Mouse (Mus musculus): ENCODE data around the gene Defb23. TPM values are rescaled to one million over a fixed set of nuclear protein-coding genes. Genes with fewer than 3 reads are reported as not detected.

Gene Defb23
- not detected in 2 replicates for polyA plus RNA-seq (2012; ENCODE audit: low replicate concordance)

GRCm38 (mm10) chr2:152464570-152465150 is at the start of gene Defb23:
Gene Defb23, minus strand, starts transcription at chr2:152464620.

GRCm38 (mm10) chr2:152511592-152511991 is 47.2 kb upstream of the Defb23 start, which contains the start of gene Defb26:
Gene Defb26, minus strand, starts transcription at chr2:152511692.

DNA sequence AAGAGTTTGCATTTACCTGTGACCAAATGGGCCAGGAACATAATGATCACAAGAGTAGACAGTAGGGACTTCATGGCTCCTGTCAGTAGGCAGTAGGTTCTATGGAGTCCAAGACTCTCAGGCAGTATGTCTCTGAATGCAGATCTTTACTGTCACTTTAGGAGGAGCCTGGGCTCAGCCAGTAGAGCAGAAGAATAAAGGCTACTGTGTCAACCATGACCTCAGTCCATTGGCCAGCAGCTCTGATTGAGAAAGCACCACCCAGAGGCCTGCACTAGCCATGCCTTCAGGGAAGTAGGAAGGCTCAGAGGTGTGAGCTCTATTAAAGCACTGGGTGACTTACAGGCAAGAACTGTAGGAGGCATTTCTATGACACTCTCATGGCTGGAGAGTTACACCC is 25.6 kb upstream of the Defb23 start, which contains the start of gene Defb22:
Gene Defb22 (minus strand): TSS at position 101 of the 400 bp plus-strand sequence.

GRCm38 (mm10) chr2:152476763-152477162 is 12.3 kb upstream of the Defb23 start, which contains the start of gene Defb20:
Gene Defb20, plus strand, starts transcription at chr2:152477063.

GRCm38 (mm10) chr2:152415287-152415686 is 49.1 kb downstream of the Defb23 start, which contains the start of gene 6820408C15Rik:
Gene 6820408C15Rik, plus strand, starts transcription at chr2:152415587.

DNA sequence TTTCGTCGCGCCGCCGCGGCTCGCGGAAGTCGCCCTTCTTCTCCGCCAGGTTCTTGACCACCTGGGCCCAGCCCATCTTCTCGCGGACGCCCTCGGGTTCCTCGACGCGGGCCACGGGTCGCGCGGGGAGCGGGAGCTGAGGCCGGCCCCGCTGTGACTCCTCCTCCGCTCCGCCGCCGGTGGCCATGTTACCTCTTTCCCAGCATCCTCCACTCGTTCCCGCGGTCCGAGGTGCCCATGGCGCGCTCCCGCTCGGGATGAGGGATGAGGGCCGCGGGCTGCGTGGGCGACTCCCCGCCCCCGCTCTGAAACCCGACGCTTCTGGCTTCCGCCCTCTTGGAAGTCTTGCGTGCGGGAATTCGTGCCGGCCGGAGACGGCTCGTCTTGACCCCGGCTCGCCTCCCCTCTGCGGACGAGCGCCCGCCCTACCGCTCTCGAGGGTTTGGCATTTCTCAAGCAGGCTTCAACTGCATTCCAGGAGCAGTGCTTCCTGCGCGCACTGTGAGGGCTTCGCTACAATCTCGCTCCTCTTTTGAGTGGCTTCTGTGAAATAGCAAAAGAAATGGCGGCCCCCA is 49.7 kb downstream of the Defb23 start, which contains the start of gene Zcchc3:
Gene Zcchc3 (minus strand): TSS at position 437 of the 575 bp plus-strand sequence.

Other genes with a start within 250 kb of the Defb23 start
- 10.1 and 21.5 TPM in 2 replicates for gene Csnk2a1, start 237.8 kb downstream of the Defb23 start, polyA plus RNA-seq (2012; ENCODE audit: low replicate concordance)
- gene Tbc1d20, start 170.8 kb downstream of the Defb23 start, polyA plus RNA-seq (2012; ENCODE audit: low replicate concordance) = 26.7 and 28.4 TPM in 2 replicates
- 241 and 403 TPM in 2 replicates for gene Rbck1, start 132.0 kb downstream of the Defb23 start, polyA plus RNA-seq (2012; ENCODE audit: low replicate concordance)
- gene Trib3, start 120.6 kb downstream of the Defb23 start, polyA plus RNA-seq (2012; ENCODE audit: low replicate concordance) = 2.7 and 3.6 TPM in 2 replicates
- gene Nrsn2, start 88.0 kb downstream of the Defb23 start, polyA plus RNA-seq (2012; ENCODE audit: low replicate concordance) = not detected in 2 replicates
- 9.1 and 13.9 TPM in 2 replicates for gene Sox12, start 66.6 kb downstream of the Defb23 start, polyA plus RNA-seq (2012; ENCODE audit: low replicate concordance)
- gene Zcchc3, start 49.6 kb downstream of the Defb23 start, polyA plus RNA-seq (2012; ENCODE audit: low replicate concordance) = 3.1 and 3.7 TPM in 2 replicates
- gene 6820408C15Rik, start 49.0 kb downstream of the Defb23 start, polyA plus RNA-seq (2012; ENCODE audit: low replicate concordance) = not detected in 2 replicates
- not detected in 2 replicates for gene Defb20, start 12.4 kb upstream of the Defb23 start, polyA plus RNA-seq (2012; ENCODE audit: low replicate concordance)
- not detected in 2 replicates for gene Defb22, start 25.5 kb upstream of the Defb23 start, polyA plus RNA-seq (2012; ENCODE audit: low replicate concordance)
- gene Defb26, start 47.1 kb upstream of the Defb23 start, polyA plus RNA-seq (2012; ENCODE audit: low replicate concordance) = not detected in 2 replicates
- gene Defb28, start 53.6 kb upstream of the Defb23 start, polyA plus RNA-seq (2012; ENCODE audit: low replicate concordance) = not detected in 2 replicates
- gene Defb29, start 75.5 kb upstream of the Defb23 start, polyA plus RNA-seq (2012; ENCODE audit: low replicate concordance) = not detected in 2 replicates
- gene Gm17416, start 104.7 kb upstream of the Defb23 start, polyA plus RNA-seq (2012; ENCODE audit: low replicate concordance) = not detected in 2 replicates
- gene Defb21, start 108.1 kb upstream of the Defb23 start, polyA plus RNA-seq (2012; ENCODE audit: low replicate concordance) = not detected in 2 replicates
- not detected in 2 replicates for gene Defb19, start 115.7 kb upstream of the Defb23 start, polyA plus RNA-seq (2012; ENCODE audit: low replicate concordance)
- gene Defb45, start 134.8 kb upstream of the Defb23 start, polyA plus RNA-seq (2012; ENCODE audit: low replicate concordance) = not detected in 2 replicates
- not detected in 2 replicates for gene Defb36, start 139.7 kb upstream of the Defb23 start, polyA plus RNA-seq (2012; ENCODE audit: low replicate concordance)
- gene Defb25, start 158.4 kb upstream of the Defb23 start, polyA plus RNA-seq (2012; ENCODE audit: low replicate concordance) = not detected in 2 replicates
- gene Rem1, start 162.3 kb upstream of the Defb23 start, polyA plus RNA-seq (2012; ENCODE audit: low replicate concordance) = 1.7 and 3.7 TPM in 2 replicates
- 119 and 232 TPM in 2 replicates for gene H13, start 204.8 kb upstream of the Defb23 start, polyA plus RNA-seq (2012; ENCODE audit: low replicate concordance)
- 0.93 and 3.1 TPM in 2 replicates for gene Mcts2, start 222.4 kb upstream of the Defb23 start, polyA plus RNA-seq (2012; ENCODE audit: low replicate concordance)

Measured in hematopoietic multipotent progenitor cell, adult 10-12 weeks (in vitro differentiated cells).